Mouse (Mus musculus) CH12.LX (cell line): ENCODE results near the gene Tmprss11f. TPM values are rescaled to one million over a fixed set of nuclear protein-coding genes. Genes with fewer than 3 reads are reported as not detected.

ENCODE experiments used
- DNase-seq: peaks from one replicate; pipeline ENCODE4 v3.0.0-alpha.2; 2013; ENCODE audit errors: extremely low read depth
- H3K27ac ChIP-seq: 2 replicates; pipeline ENCODE4 v1.5.1; 2012; ENCODE audit warnings: low read depth, mild to moderate bottlenecking, control low read depth, moderate library complexity; ENCODE audit not compliant: insufficient read depth
- H3K27me3 ChIP-seq: replicated peaks from 2 replicates; pipeline ENCODE3; 2012; ENCODE audit warnings: inconsistent platforms
- H3K36me3 ChIP-seq, 2 experiments: replicated peaks in 1 of 2; 2 replicates each; pipeline versions ENCODE3 to v1.6.1; 2012; ENCODE audit warnings: inconsistent platforms in 1 of 2, low read length in 1 of 2, mild to moderate bottlenecking in 1 of 2, mixed read lengths in 1 of 2, moderate library complexity in 1 of 2; ENCODE audit not compliant: control insufficient read depth in 1 of 2, insufficient read depth in 1 of 2
- H3K4me1 ChIP-seq, 2 experiments: 2 replicates each; pipeline ENCODE4 v1.6.1; 2012; ENCODE audit warnings: inconsistent platforms in 1 of 2, moderate library complexity in 1 of 2; ENCODE audit not compliant: insufficient read depth in 2 of 2, control insufficient read depth in 1 of 2
- H3K4me2 ChIP-seq: 2 replicates; pipeline ENCODE4 v1.6.1; 2012; ENCODE audit warnings: low read depth, mild to moderate bottlenecking, control low read depth; ENCODE audit not compliant: poor library complexity, insufficient read depth, severe bottlenecking
- H3K4me3 ChIP-seq, 3 experiments: fragments of 150-350 bp in 1 of 3; sonication (generic) in 1 of 3; replicated peaks in 1 of 3; 2 replicates each; pipeline versions ENCODE3 to v1.5.1; 2011 to 2012; ENCODE audit warnings: low read depth in 2 of 3, low read length in 2 of 3, mild to moderate bottlenecking in 2 of 3, moderate library complexity in 2 of 3, control low read depth in 1 of 3, improper control_type of control experiment in 1 of 3, inconsistent platforms in 1 of 3, mixed read lengths in 1 of 3; ENCODE audit not compliant: poor library complexity in 1 of 3
- H3K79me2 ChIP-seq: replicated peaks from 2 replicates; pipeline ENCODE4 v1.6.1; 2012; ENCODE audit warnings: mild to moderate bottlenecking, moderate library complexity; ENCODE audit not compliant: control insufficient read depth, poor library complexity, insufficient read depth, severe bottlenecking; ENCODE audit errors: extremely low read depth
- H3K9ac ChIP-seq: 2 replicates; pipeline ENCODE4 v1.6.1; 2012; ENCODE audit warnings: low read depth, mild to moderate bottlenecking, control low read depth, moderate library complexity; ENCODE audit not compliant: insufficient read depth
- H3K9me3 ChIP-seq: replicated peaks from 2 replicates; pipeline ENCODE3; 2012; ENCODE audit warnings: low read length, inconsistent platforms, mixed read lengths
- CTCF ChIP-seq, 2 experiments: IDR thresholded peaks in 1 of 2; conservative IDR thresholded peaks in 1 of 2; 2 replicates each; pipeline ENCODE4 v1.5.1; 2011 to 2012; ENCODE audit warnings: low read depth in 2 of 2, low read length in 2 of 2, improper control_type of control experiment in 1 of 2, inconsistent platforms in 1 of 2, mild to moderate bottlenecking in 1 of 2, moderate library complexity in 1 of 2
- ETS1 ChIP-seq: conservative IDR thresholded peaks from 2 replicates; pipeline ENCODE4 v1.6.1; 2012; ENCODE audit warnings: low read depth, mild to moderate bottlenecking, inconsistent platforms, low read length, improper control_type of control experiment, moderate library complexity
- GABPA ChIP-seq: IDR thresholded peaks from 2 replicates; pipeline ENCODE4 v1.6.1; 2012; ENCODE audit warnings: low read depth, low read length, improper control_type of control experiment, inconsistent platforms; ENCODE audit not compliant: insufficient replicate concordance
- IRF4 ChIP-seq: IDR thresholded peaks from 2 replicates; pipeline ENCODE4 v1.6.1; 2014; ENCODE audit warnings: low read depth, mild to moderate bottlenecking, inconsistent platforms, low read length, improper control_type of control experiment
- JUN ChIP-seq: IDR thresholded peaks from 2 replicates; pipeline ENCODE4 v1.6.1; 2011; ENCODE audit warnings: low read depth, mild to moderate bottlenecking, low read length, improper control_type of control experiment, moderate library complexity; ENCODE audit not compliant: insufficient read depth
- KAT2A ChIP-seq: IDR thresholded peaks from 2 replicates; pipeline ENCODE4 v1.6.1; 2012; ENCODE audit warnings: low read length, improper control_type of control experiment, inconsistent platforms; ENCODE audit not compliant: insufficient replicate concordance
- MAFK ChIP-seq: IDR thresholded peaks from 2 replicates; pipeline ENCODE4 v1.6.1; 2011; ENCODE audit warnings: low read length, improper control_type of control experiment; ENCODE audit not compliant: insufficient replicate concordance
- MXI1 ChIP-seq: IDR thresholded peaks from 2 replicates; pipeline ENCODE4 v1.6.1; 2011; ENCODE audit warnings: mild to moderate bottlenecking, low read depth, low read length, improper control_type of control experiment
- MYC ChIP-seq: IDR thresholded peaks from 2 replicates; pipeline ENCODE4 v1.6.1; 2011; ENCODE audit warnings: low read depth, mild to moderate bottlenecking, improper control_type of control experiment, low read length
- NELFE ChIP-seq: IDR thresholded peaks from 2 replicates; pipeline ENCODE4 v1.6.1; 2011; ENCODE audit warnings: low read depth, low read length, improper control_type of control experiment
- NRF1 ChIP-seq: IDR thresholded peaks from 2 replicates; pipeline ENCODE4 v1.6.1; 2014; ENCODE audit warnings: low read depth, mild to moderate bottlenecking, inconsistent platforms, low read length, improper control_type of control experiment, moderate library complexity
- PAX5 ChIP-seq: IDR thresholded peaks from 2 replicates; pipeline ENCODE4 v1.6.1; 2012; ENCODE audit warnings: low read length, inconsistent platforms, mixed read lengths
- RAD21 ChIP-seq: IDR thresholded peaks from 2 replicates; pipeline ENCODE4 v1.6.1; 2011; ENCODE audit warnings: low read depth, mild to moderate bottlenecking, low read length, improper control_type of control experiment, moderate library complexity
- SMC3 ChIP-seq: IDR thresholded peaks from 2 replicates; pipeline ENCODE4 v1.6.1; 2011; ENCODE audit warnings: low read depth, low read length, improper control_type of control experiment
- USF1 ChIP-seq: IDR thresholded peaks from 2 replicates; pipeline ENCODE4 v1.6.1; 2014; ENCODE audit warnings: low read depth, mild to moderate bottlenecking, inconsistent platforms, low read length, improper control_type of control experiment
- ZKSCAN1 ChIP-seq: IDR thresholded peaks from 2 replicates; pipeline ENCODE4 v1.6.1; 2012; ENCODE audit warnings: low read depth, inconsistent platforms, low read length, improper control_type of control experiment, borderline replicate concordance
- ZNF384 ChIP-seq: IDR thresholded peaks from 2 replicates; pipeline ENCODE4 v1.6.1; 2012; ENCODE audit warnings: low read depth, low read length, improper control_type of control experiment, inconsistent platforms
- dilution Hi-C: fragments of 300-500 bp; cut with MboI; formaldehyde crosslinking; loops from 2 replicates; pipeline ENCODE4 v1.14.3; 2020; ENCODE audit warnings: low sequenced_read_pairs; ENCODE audit not compliant: extremely low pct_unique_long_range_greater_than_20kb, extremely low pct_ligation_motif_present
- in situ Hi-C: fragments of 300-500 bp; cut with MboI; formaldehyde crosslinking; loops from 3 replicates; pipeline ENCODE4 v1.14.3; 2019; ENCODE audit warnings: low sequenced_read_pairs, low pct_ligation_motif_present, low pct_unique_long_range_greater_than_20kb, mixed read lengths
- polyA plus RNA-seq: library from polyadenylated mRNA; unstranded; fragments of >175 nt; gene quantifications from 2 replicates; pipeline ENCODE4 v1.2.1, GENCODE M21; 2012; ENCODE audit warnings: low read depth; ENCODE audit not compliant: insufficient read length
- total RNA-seq, 2 experiments: library from RNA; depleted of rRNA; stranded (reverse); fragments of 300-350 nt in 1 of 2; fragments of >200 nt in 1 of 2; gene quantifications; 2 replicates each; pipeline ENCODE4 v1.2.3; 2012 to 2014

The Tmprss11f gene
- total RNA-seq (2012; rRNA removed) (not detected in 2 replicates), total RNA-seq (2014; rRNA removed) (not detected in 2 replicates), polyA plus RNA-seq (not detected in 2 replicates)

DNA sequence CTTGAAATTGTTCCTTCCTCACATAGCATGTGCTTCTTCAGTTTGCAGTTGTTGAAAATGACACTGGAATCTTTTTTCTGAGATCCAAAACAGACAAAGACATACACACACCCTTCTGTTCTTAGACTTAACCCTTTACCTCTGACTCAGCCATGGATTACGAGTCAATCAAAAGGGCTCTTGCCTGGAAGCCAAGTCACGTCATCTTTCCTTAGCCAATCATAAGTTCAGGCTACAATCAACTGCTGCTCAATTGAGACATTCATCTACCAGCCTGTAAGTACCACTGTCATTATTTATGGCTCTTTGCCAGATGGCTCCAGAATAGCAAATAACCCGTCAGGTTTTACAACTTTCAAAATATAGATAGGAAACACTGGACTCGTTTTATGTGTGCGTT lies at the start of gene Tmprss11f:
Gene Tmprss11f, minus strand, starts transcription at position 101 of the 400 bp plus-strand sequence.
- Histone ChIP-seq H3K27me3 (no peaks in the 10 kb centered on the region), H3K4me1 (no peaks in the 10 kb centered on the region), H3K4me2 (no peak within 1 kb of the TSS), H3K9ac (no peak within 1 kb of the TSS), H3K27ac (no peak within 1 kb of the TSS), H3K36me3 (no peaks in the 10 kb centered on the region), H3K79me2 (no peaks in the 10 kb centered on the region), H3K4me3 (no peak within 1 kb of the TSS), H3K9me3 (no peaks in the 10 kb centered on the region)
- TF ChIP-seq NELFE, result no peak
- TF ChIP-seq IRF4, result no peak
- no peak for TF ChIP-seq MXI1
- no peak for TF ChIP-seq GABPA
- no peak for TF ChIP-seq RAD21
- TF ChIP-seq MAFK, result no peak
- TF ChIP-seq ETS1, result no peak
- no peak for TF ChIP-seq NRF1
- TF ChIP-seq ZNF384, result no peak
- no peak for TF ChIP-seq CTCF (conservative IDR thresholded peaks at IDR 0.05 in 1 of 2, IDR thresholded peaks at IDR 0.05 in 1 of 2; ENCODE audit: low read depth in 2 of 2, low read length in 2 of 2)
- no peak for TF ChIP-seq ZKSCAN1
- no peak for TF ChIP-seq USF1
- TF ChIP-seq SMC3, result no peak
- no peak for TF ChIP-seq JUN
- no peak for TF ChIP-seq MYC
- no peak for TF ChIP-seq PAX5
- dilution Hi-C loops, result no loop called here
- no peak for DNase-seq
- in situ Hi-C loops, result loop anchor here (25.0 kb wide), 1 partner anchor 145 kb away; no protein-coding TSS in a partner anchor

DNA sequence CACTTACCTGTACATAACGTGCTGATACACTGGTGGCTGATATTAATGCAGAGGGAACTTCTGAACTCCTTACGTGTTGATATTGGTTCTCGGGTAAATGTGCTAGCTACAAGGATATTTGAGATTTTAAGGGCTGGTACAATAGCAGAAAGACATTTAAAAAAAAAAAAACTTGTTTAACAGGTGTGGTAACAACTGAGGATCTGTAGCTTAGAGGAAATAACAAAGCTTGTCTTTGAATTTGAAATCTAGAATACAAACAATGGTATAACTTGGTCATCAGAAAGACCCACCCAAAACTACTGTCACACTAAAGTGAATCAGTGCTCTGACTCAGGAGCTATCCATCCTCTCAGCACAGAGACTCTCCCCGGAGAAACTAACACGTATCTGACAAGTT lies 44.0 kb upstream of the Tmprss11f start, which contains the start of gene Tmprss11b:
Gene Tmprss11b, minus strand, starts transcription at position 101 of the 400 bp plus-strand sequence.
- in situ Hi-C loops, result no loop called here
- no peak for TF ChIP-seq KAT2A
- TF ChIP-seq, all 38 proteins: peak for 0
- Histone ChIP-seq H3K79me2 (no peaks in the 10 kb centered on the region), H3K27me3 (no peaks in the 10 kb centered on the region), H3K9me3 (no peaks in the 10 kb centered on the region), H3K4me3 (no peak within 1 kb of the TSS), H3K9ac (no peak within 1 kb of the TSS), H3K4me2 (no peak within 1 kb of the TSS), H3K27ac (no peak within 1 kb of the TSS), H3K36me3 (no peaks in the 10 kb centered on the region), H3K4me1 (no peaks in the 10 kb centered on the region)
- no peak for DNase-seq
- dilution Hi-C loops, result no loop called here
